Mouse (Mus musculus): Measurements from ENCODE around the gene Snrnp35. TPM values are rescaled to one million over a fixed set of nuclear protein-coding genes. Genes with fewer than 3 reads are reported as not detected.

Snrnp35 gene
- polyA plus RNA-seq, 1 experiment from 2014 or later: 14.1 TPM

- H3K9ac ChIP-seq (ENCODE audit: low read length): no peak overlapping the region
- no peaks in the 10 kb centered on the region for H3K27me3 ChIP-seq (ENCODE audit: control insufficient read depth, insufficient read depth, low read length)
- H3K27ac ChIP-seq (replicated peaks; ENCODE audit: low read depth, low read length): no peak overlapping the region
- no peak overlapping the region for H3K4me2 ChIP-seq (ENCODE audit: low read depth, severe bottlenecking)
- WGBS: 92% methylated on average over 7 of the region's 7 CpGs
- no peaks in the 10 kb centered on the region for H3K4me1 ChIP-seq (ENCODE audit: control insufficient read depth, insufficient read depth, low read length)
- H3K9me3 ChIP-seq (ENCODE audit: control insufficient read depth, low read length): no peaks in the 10 kb centered on the region
- no peak for DNase-seq (ENCODE audit: low spot score)
- peaks cover 6% of the 10 kb centered on the region; the same call in 1 of the 2 replicates for H3K36me3 ChIP-seq (ENCODE audit: control insufficient read depth, insufficient read depth, low read length)
- H3K4me3 ChIP-seq (ENCODE audit: low read depth, low read length): no peak overlapping the region
- ATAC-seq (ENCODE audit: insufficient number of reproducible peaks, low FRiP score, low TSS enrichment, low read depth): no peak
These were observed 14.6 kb upstream of the Snrnp35 start for GRCm38 (mm10) chr5:124468365-124468764.

- Histone ChIP-seq H3K4me2 (ENCODE audit: low read depth, severe bottlenecking) (no peak overlapping the region), H3K36me3 (ENCODE audit: control insufficient read depth, insufficient read depth, low read length) (peaks cover 3% of the 10 kb centered on the region; the same call in 1 of the 2 replicates), H3K4me1 (ENCODE audit: control insufficient read depth, insufficient read depth, low read length) (no peaks in the 10 kb centered on the region), H3K27ac (replicated peaks; ENCODE audit: low read depth, low read length) (no peak overlapping the region), H3K9me3 (ENCODE audit: control insufficient read depth, low read length) (no peaks in the 10 kb centered on the region), H3K4me3 (ENCODE audit: low read depth, low read length) (no peak overlapping the region), H3K9ac (ENCODE audit: low read length) (no peak overlapping the region), H3K27me3 (ENCODE audit: control insufficient read depth, insufficient read depth, low read length) (no peaks in the 10 kb centered on the region)
- ATAC-seq (ENCODE audit: insufficient number of reproducible peaks, low FRiP score, low TSS enrichment, low read depth) (no peak), DNase-seq (ENCODE audit: low spot score) (no peak)
- WGBS: 89% methylated on average over 6 of the region's 6 CpGs
These were observed 13.4 kb upstream of the Snrnp35 start for GRCm38 (mm10) chr5:124469486-124469885.

GRCm38 (mm10) chr5:124470591-124471171 lies 12.3 kb upstream of the Snrnp35 start:
- Histone ChIP-seq H3K4me2 (ENCODE audit: low read depth, severe bottlenecking) (no peak overlapping the region), H3K27ac (replicated peaks; ENCODE audit: low read depth, low read length) (no peak overlapping the region), H3K4me1 (ENCODE audit: control insufficient read depth, insufficient read depth, low read length) (no peaks in the 10 kb centered on the region), H3K36me3 (ENCODE audit: control insufficient read depth, insufficient read depth, low read length) (peaks cover 3% of the 10 kb centered on the region; the same call in 1 of the 2 replicates), H3K27me3 (ENCODE audit: control insufficient read depth, insufficient read depth, low read length) (no peaks in the 10 kb centered on the region), H3K9ac (ENCODE audit: low read length) (no peak overlapping the region), H3K9me3 (ENCODE audit: control insufficient read depth, low read length) (no peaks in the 10 kb centered on the region), H3K4me3 (ENCODE audit: low read depth, low read length) (no peak overlapping the region)
- 88% methylated on average over 6 of the region's 6 CpGs for WGBS
- no peak for ATAC-seq (ENCODE audit: insufficient number of reproducible peaks, low FRiP score, low TSS enrichment, low read depth)
- no peak for DNase-seq (ENCODE audit: low spot score)

GRCm38 (mm10) chr5:124478873-124479204 lies 4.1 kb upstream of the Snrnp35 start:
- Histone ChIP-seq H3K9me3 (ENCODE audit: control insufficient read depth, low read length) (no peaks in the 10 kb centered on the region), H3K4me3 (ENCODE audit: low read depth, low read length) (no peak overlapping the region), H3K27ac (replicated peaks; ENCODE audit: low read depth, low read length) (no peak overlapping the region), H3K4me2 (ENCODE audit: low read depth, severe bottlenecking) (no peak overlapping the region), H3K36me3 (ENCODE audit: control insufficient read depth, insufficient read depth, low read length) (no peaks in the 10 kb centered on the region), H3K4me1 (ENCODE audit: control insufficient read depth, insufficient read depth, low read length) (peaks cover 4% of the 10 kb centered on the region; the same call in 1 of the 2 replicates), H3K9ac (ENCODE audit: low read length) (no peak overlapping the region), H3K27me3 (ENCODE audit: control insufficient read depth, insufficient read depth, low read length) (no peaks in the 10 kb centered on the region)
- WGBS: 80% methylated on average over 1 of the region's 1 CpGs
- no peak for ATAC-seq (ENCODE audit: insufficient number of reproducible peaks, low FRiP score, low TSS enrichment, low read depth)
- no peak for DNase-seq (ENCODE audit: low spot score)

GRCm38 (mm10) chr5:124480119-124480518 lies 2.8 kb upstream of the Snrnp35 start:
- no peak overlapping the region for H3K4me2 ChIP-seq (ENCODE audit: low read depth, severe bottlenecking)
- no peaks in the 10 kb centered on the region for H3K27me3 ChIP-seq (ENCODE audit: control insufficient read depth, insufficient read depth, low read length)
- no peak overlapping the region for H3K9ac ChIP-seq (ENCODE audit: low read length)
- H3K9me3 ChIP-seq (ENCODE audit: control insufficient read depth, low read length): no peaks in the 10 kb centered on the region
- no peak overlapping the region for H3K27ac ChIP-seq (replicated peaks; ENCODE audit: low read depth, low read length)
- no peak overlapping the region for H3K4me3 ChIP-seq (ENCODE audit: low read depth, low read length)
- H3K4me1 ChIP-seq (ENCODE audit: control insufficient read depth, insufficient read depth, low read length): peaks cover 4% of the 10 kb centered on the region; the same call in 1 of the 2 replicates
- ATAC-seq (ENCODE audit: insufficient number of reproducible peaks, low FRiP score, low TSS enrichment, low read depth) (no peak), DNase-seq (ENCODE audit: low spot score) (no peak)
- H3K36me3 ChIP-seq (ENCODE audit: control insufficient read depth, insufficient read depth, low read length): no peaks in the 10 kb centered on the region
- WGBS: 84% methylated on average over 4 of the region's 4 CpGs

GRCm38 (mm10) chr5:124481714-124482113 lies 1.2 kb upstream of the Snrnp35 start:
- Histone ChIP-seq H3K4me1 (ENCODE audit: control insufficient read depth, insufficient read depth, low read length) (peaks cover 4% of the 10 kb centered on the region; the same call in 1 of the 2 replicates), H3K4me2 (ENCODE audit: low read depth, severe bottlenecking) (no peak overlapping the region), H3K36me3 (ENCODE audit: control insufficient read depth, insufficient read depth, low read length) (no peaks in the 10 kb centered on the region), H3K4me3 (ENCODE audit: low read depth, low read length) (no peak overlapping the region), H3K27me3 (ENCODE audit: control insufficient read depth, insufficient read depth, low read length) (no peaks in the 10 kb centered on the region), H3K9ac (ENCODE audit: low read length) (no peak overlapping the region), H3K27ac (replicated peaks; ENCODE audit: low read depth, low read length) (no peak overlapping the region), H3K9me3 (ENCODE audit: control insufficient read depth, low read length) (no peaks in the 10 kb centered on the region)
- 89% methylated on average over 4 of the region's 4 CpGs for WGBS
- no peak for ATAC-seq (ENCODE audit: insufficient number of reproducible peaks, low FRiP score, low TSS enrichment, low read depth)
- DNase-seq (ENCODE audit: low spot score): no peak

- WGBS: 8% methylated on average over 13 of the region's 13 CpGs
- H3K27me3 ChIP-seq (ENCODE audit: control insufficient read depth, insufficient read depth, low read length): no peaks in the 10 kb centered on the region
- no peaks in the 10 kb centered on the region for H3K36me3 ChIP-seq (ENCODE audit: control insufficient read depth, insufficient read depth, low read length)
- peak overlapping the region; percentile 56 for H3K4me3 ChIP-seq (ENCODE audit: low read depth, low read length)
- ATAC-seq (ENCODE audit: insufficient number of reproducible peaks, low FRiP score, low TSS enrichment, low read depth) (no peak), DNase-seq (ENCODE audit: low spot score) (peak; percentile 58)
- no peaks in the 10 kb centered on the region for H3K9me3 ChIP-seq (ENCODE audit: control insufficient read depth, low read length)
- H3K9ac ChIP-seq (ENCODE audit: low read length): peak overlapping the region; percentile 79
- H3K27ac ChIP-seq (replicated peaks; ENCODE audit: low read depth, low read length): peak overlapping the region; percentile 98
- H3K4me2 ChIP-seq (ENCODE audit: low read depth, severe bottlenecking): peak overlapping the region; percentile 50
- H3K4me1 ChIP-seq (ENCODE audit: control insufficient read depth, insufficient read depth, low read length): peaks cover 4% of the 10 kb centered on the region; the same call in 1 of the 2 replicates
These were observed 433 bp upstream of the Snrnp35 start for GRCm38 (mm10) chr5:124482436-124482965.

- Histone ChIP-seq H3K4me2 (ENCODE audit: low read depth, severe bottlenecking) (peak overlapping the region; percentile 48), H3K9me3 (ENCODE audit: control insufficient read depth, low read length) (no peaks in the 10 kb centered on the region), H3K27me3 (ENCODE audit: control insufficient read depth, insufficient read depth, low read length) (no peaks in the 10 kb centered on the region), H3K9ac (ENCODE audit: low read length) (peak overlapping the region; percentile 79), H3K27ac (replicated peaks; ENCODE audit: low read depth, low read length) (peak overlapping the region; percentile 98), H3K4me3 (ENCODE audit: low read depth, low read length) (peak overlapping the region; percentile 56), H3K4me1 (ENCODE audit: control insufficient read depth, insufficient read depth, low read length) (0 out of 2 replicates have a peak, but pooled peaks cover under 1% of the 10 kb centered on the region), H3K36me3 (ENCODE audit: control insufficient read depth, insufficient read depth, low read length) (no peaks in the 10 kb centered on the region)
- WGBS: 10% methylated on average over 15 of the region's 15 CpGs
- DNase-seq (ENCODE audit: low spot score) (no peak), ATAC-seq (ENCODE audit: insufficient number of reproducible peaks, low FRiP score, low TSS enrichment, low read depth) (0 out of 2 replicates have a peak, but pooled peaks have one; percentile 29)
These were observed 892 bp downstream of the Snrnp35 start for GRCm38 (mm10) chr5:124483655-124484396.

Data from limb, embryonic 11.5 days (tissue).